Mouse (Mus musculus) kidney, adult 2 months (tissue): ENCODE measurements around the gene Asb8. TPM values are rescaled to one million over a fixed set of nuclear protein-coding genes. Genes with fewer than 3 reads are reported as not detected.

Source experiments
- DNase-seq: peaks from one replicate; pipeline ENCODE4 v3.0.0; 2021
- H3K27ac ChIP-seq: fragments of 200-500 bp; 2 replicates; pipeline ENCODE4 v1.5.1; 2012; ENCODE audit warnings: low read depth, low read length, control low read depth, inconsistent platforms; ENCODE audit not compliant: insufficient read depth
- H3K27me3 ChIP-seq: fragments of 200-500 bp; replicated peaks from 2 replicates; pipeline ENCODE4 v1.6.1; 2012; ENCODE audit warnings: mild to moderate bottlenecking, moderate library complexity, low read length, inconsistent platforms; ENCODE audit not compliant: control insufficient read depth, insufficient read depth
- H3K36me3 ChIP-seq: fragments of 200-500 bp; 2 replicates; pipeline ENCODE4 v1.6.1; 2012; ENCODE audit warnings: mild to moderate bottlenecking, moderate library complexity, low read length, inconsistent platforms; ENCODE audit not compliant: control insufficient read depth, insufficient read depth
- H3K4me1 ChIP-seq: fragments of 200-500 bp; 2 replicates; pipeline ENCODE4 v1.6.1; 2011; ENCODE audit warnings: low read length; ENCODE audit not compliant: control insufficient read depth, insufficient read depth
- H3K4me3 ChIP-seq: fragments of 200-500 bp; 2 replicates; pipeline ENCODE4 v1.5.1; 2011; ENCODE audit warnings: mild to moderate bottlenecking, low read depth, low read length, control low read depth; ENCODE audit not compliant: insufficient read depth
- CTCF ChIP-seq: fragments of 200-500 bp; conservative IDR thresholded peaks from 2 replicates; pipeline ENCODE4 v1.5.1; 2011; ENCODE audit warnings: low read depth, mild to moderate bottlenecking, control low read depth, low read length, moderate library complexity, mixed read lengths; ENCODE audit not compliant: insufficient read depth, insufficient read length
- POLR2A ChIP-seq: fragments of 200-500 bp; IDR thresholded peaks from one replicate; pipeline ENCODE4 v1.6.1; 2011; ENCODE audit warnings: low read depth, low read length, control low read depth
- WGBS: fragments of 180-500 bp; shearing (Covaris S2); methylation state at CpG from one replicate; pipeline ENCODE4 v1.1.7; 2018; 5-methylcytosine and 5-hydroxymethylcytosine counted together
- polyA plus RNA-seq: library from polyadenylated mRNA; depleted of rRNA; stranded (reverse); fragments of >200 nt; gene quantifications from 2 replicates; pipeline ENCODE4 v1.2.3, GENCODE M21; 2012

Gene Asb8
- polyA plus RNA-seq, 1 experiment = 46.8 TPM

DNA sequence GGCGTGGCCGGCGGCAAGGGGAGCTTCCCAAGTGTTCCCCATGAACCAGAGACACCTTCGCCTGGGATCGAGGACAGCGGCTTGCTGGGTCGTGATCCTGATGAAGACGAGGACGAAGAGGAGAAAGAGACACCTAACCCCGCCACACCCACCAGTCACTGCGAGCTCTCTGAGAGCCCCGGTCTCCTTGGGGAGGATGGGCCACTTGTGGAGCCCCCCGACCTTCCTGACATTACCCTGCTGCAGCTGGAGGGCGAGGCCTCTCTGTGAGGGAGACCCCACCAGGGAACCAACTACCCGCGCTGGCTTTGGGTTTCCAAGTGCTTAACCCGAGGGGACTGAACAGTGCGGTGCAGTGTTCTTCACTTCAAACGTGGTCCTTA lies 3.2 kb upstream of the Asb8 start:
- Histone ChIP-seq H3K27me3 (0 out of 2 replicates have a peak, but pooled peaks cover 4% of the 10 kb centered on the region), H3K4me1 (no peaks in the 10 kb centered on the region), H3K27ac (no peak overlapping the region), H3K36me3 (no peaks in the 10 kb centered on the region), H3K4me3 (no peak overlapping the region)
- 18% methylated on average over 19 of the region's 19 CpGs for WGBS
- no peak for TF ChIP-seq POLR2A
- no peak for TF ChIP-seq CTCF
- DNase-seq = no peak

GRCm38 (mm10) chr15:98167645-98168621 lies 2.5 kb upstream of the Asb8 start:
- Histone ChIP-seq H3K27ac (no peak overlapping the region), H3K27me3 (0 out of 2 replicates have a peak, but pooled peaks cover 4% of the 10 kb centered on the region), H3K4me1 (no peaks in the 10 kb centered on the region), H3K36me3 (no peaks in the 10 kb centered on the region), H3K4me3 (peak overlapping the region; percentile 30; the same call in 1 of the 2 replicates)
- 8% methylated on average over 69 of the region's 69 CpGs for WGBS
- TF ChIP-seq POLR2A (no peak), CTCF (no peak)
- peak; percentile 73 for DNase-seq

DNA sequence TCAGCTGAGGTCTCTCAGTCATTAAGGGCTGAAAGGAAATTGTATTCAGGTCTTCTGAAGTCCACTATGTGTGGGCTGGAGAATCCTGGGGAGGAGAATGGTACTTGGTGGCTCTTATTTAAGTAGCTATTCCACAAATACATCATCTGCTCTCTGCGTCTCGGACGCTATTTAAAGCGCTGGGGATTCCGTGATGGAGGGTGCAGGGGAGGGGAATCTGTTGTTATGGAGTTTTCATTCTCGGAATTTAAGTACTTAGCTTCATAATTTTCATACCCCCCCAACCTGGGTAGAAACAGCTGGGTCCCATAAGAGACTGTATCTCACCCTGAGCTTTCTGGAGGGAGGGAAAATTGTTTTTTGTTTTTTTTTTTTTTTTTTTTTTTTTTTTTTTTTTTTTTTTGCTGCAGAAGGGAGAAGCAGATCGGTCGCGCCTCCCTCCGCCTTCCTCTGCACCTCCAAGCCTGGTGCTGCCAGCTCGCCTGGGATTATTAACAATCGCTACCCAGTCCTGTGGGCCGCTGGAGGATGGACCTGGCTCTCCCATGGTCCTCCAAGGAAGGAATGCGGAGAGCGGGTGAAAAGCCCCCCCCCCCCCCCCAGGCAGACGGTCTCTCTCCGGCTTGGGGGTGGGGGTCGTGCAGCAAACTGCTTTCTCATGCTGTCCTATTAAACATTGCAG lies 1.7 kb upstream of the Asb8 start, which contains the start of gene Ccdc184:
Ccdc184 (plus strand) TSS at position 196 of the 682 bp plus-strand sequence.
- no peak within 1 kb of the TSS for H3K27ac ChIP-seq
- H3K36me3 ChIP-seq = no peaks in the 10 kb centered on the region
- TF ChIP-seq CTCF (no peak), POLR2A (no peak)
- H3K4me1 ChIP-seq = no peaks in the 10 kb centered on the region
- H3K27me3 ChIP-seq = 0 out of 2 replicates have a peak, but pooled peaks cover 4% of the 10 kb centered on the region
- H3K4me3 ChIP-seq = peak within 1 kb of the TSS; percentile 30; the same call in 1 of the 2 replicates
- DNase-seq = no peak
- 3% methylated on average over 18 of the region's 18 CpGs for WGBS

DNA sequence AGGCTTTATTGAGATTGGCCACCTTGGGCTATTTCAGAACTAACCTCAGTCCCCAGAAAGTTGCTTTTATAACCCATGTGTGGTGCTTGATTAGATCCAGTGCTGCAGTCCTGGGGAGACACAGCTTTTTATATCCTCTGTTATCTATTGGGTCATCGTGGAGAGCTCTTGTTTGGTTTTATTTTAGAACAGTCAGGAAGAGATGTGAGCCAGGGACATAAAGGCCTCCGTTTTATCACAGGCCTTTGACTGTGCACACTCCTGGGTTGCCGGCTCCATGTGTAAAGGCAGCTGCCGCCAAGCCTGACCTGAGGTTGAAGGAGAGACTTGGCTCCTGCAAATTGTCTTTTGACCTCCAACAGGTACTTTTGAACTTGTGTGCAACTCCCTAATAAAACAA lies 2.9 kb downstream of the Asb8 start:
- WGBS = 65% methylated on average over 4 of the region's 4 CpGs
- Histone ChIP-seq H3K36me3 (no peaks in the 10 kb centered on the region), H3K4me3 (no peak overlapping the region), H3K27me3 (0 out of 2 replicates have a peak, but pooled peaks cover 4% of the 10 kb centered on the region), H3K27ac (no peak overlapping the region), H3K4me1 (no peaks in the 10 kb centered on the region; the same call in 1 of the 2 replicates)
- TF ChIP-seq POLR2A = no peak
- TF ChIP-seq CTCF = no peak
- DNase-seq = no peak

DNA sequence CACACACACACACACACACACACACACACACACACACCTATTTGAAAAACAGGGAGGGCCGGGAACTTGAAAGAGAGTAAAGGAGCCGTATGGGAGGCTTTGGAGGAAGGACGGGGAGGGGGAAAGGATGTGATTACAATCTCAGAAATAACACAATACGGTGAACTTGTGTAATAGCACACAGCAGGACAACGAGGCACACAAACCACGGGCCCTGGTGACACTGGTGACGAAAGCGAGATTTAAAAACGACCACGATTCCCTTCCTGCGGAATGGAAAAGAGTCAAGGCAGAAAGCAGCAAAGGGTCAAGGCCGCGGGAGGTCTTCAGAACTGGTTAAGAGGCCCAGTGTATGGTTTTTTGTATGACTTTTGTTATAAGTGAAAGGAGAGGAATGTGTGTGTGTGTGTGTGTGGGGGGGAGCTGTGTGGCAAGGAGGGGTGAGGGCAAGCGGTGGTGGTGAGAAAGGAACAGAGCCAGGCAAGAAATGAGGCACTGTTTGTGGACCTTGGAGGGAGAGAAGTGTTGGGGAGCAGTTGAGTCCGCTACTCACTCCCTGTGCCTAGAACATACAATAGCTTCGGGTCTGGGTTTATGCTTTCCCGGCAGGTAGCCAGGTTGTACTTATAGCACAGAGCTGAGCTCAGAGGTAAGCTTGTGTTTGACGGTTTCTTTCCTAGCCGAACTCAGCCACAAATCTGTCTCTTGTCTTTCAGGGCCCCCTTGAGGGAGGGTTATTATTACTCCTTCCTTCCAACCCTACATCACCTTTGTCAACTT lies 4.2 kb downstream of the Asb8 start:
- Histone ChIP-seq H3K4me1 (no peaks in the 10 kb centered on the region; the same call in 1 of the 2 replicates), H3K4me3 (no peak overlapping the region), H3K27me3 (no peaks in the 10 kb centered on the region), H3K27ac (no peak overlapping the region), H3K36me3 (no peaks in the 10 kb centered on the region)
- WGBS = 74% methylated on average over 19 of the region's 19 CpGs
- TF ChIP-seq POLR2A (no peak), CTCF (no peak)
- DNase-seq = no peak

DNA sequence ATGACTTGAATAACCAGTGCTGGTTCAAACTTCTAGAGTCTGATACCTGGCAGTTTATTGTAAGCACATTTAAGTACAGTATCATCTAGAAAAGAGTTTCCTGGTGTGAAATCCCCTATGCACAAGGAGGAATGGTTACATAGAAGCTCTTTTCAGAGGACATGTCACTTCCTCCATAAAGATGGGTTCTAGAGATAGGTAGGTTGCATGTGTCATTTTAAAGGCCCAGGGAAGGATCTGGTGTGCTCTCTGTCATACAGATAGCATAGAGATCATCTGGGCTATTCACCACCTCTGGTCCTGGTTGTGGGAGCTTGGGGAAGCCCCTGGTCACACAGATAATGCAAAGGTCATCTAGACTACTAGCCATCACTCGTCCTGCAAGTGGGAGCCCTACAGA lies 8.2 kb downstream of the Asb8 start:
- no peak for DNase-seq
- WGBS = 84% methylated on average over 1 of the region's 1 CpGs
- Histone ChIP-seq H3K36me3 (no peaks in the 10 kb centered on the region), H3K4me1 (no peaks in the 10 kb centered on the region; the same call in 1 of the 2 replicates), H3K27ac (no peak overlapping the region), H3K4me3 (no peak overlapping the region), H3K27me3 (no peaks in the 10 kb centered on the region)
- TF ChIP-seq CTCF (no peak), POLR2A (no peak)
